Mouse (Mus musculus): ENCODE measurements at regions not wholly inside any gene's neighbourhood (a gene's known extent, or its start where the extent isn't known, plus 50 kb on each side); places are given as distances from the start of the nearest gene placed in this dataset.
"Not testable (repeated sequence)": the region's sequence is repeated elsewhere in the genome, so short reads cannot be mapped to it uniquely, and the experiment has no call there.

DNA sequence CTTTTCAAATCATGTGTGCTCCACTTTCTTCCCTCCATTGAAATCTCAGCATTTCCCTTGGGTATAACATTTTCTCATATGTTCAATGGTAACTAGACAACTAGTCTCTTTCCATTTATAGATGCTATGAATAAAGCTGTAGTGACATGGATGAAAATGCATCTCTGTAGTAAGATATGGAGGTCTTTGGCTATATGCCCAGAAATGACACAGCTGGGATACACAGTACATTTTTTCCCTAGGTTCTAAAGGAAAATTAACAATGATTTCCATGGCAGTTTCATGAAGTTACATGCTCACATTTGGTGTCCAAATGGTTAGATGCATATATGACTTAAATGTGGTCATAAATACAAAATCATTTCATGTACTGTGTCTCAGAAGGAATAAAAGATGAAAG, 99.0 kb downstream of the Prl2c2 start:
- no peaks in the 10 kb centered on the region for H3K36me3 ChIP-seq (ENCODE audit: insufficient read depth, low read length)

GRCm38 (mm10) chr13:12889631-12890030, 89.8 kb upstream of the Prl2c3 start:
- peak; percentile 15; the same call in 1 of the 2 replicates for TF ChIP-seq POU5F1 (IDR thresholded peaks at IDR 0.05; ENCODE audit: borderline replicate concordance, low read length)
- Histone ChIP-seq H3K4me3 (replicated peaks; ENCODE audit: low read length) (0 out of 2 replicates have a peak overlapping the region, but pooled peaks have one; percentile 1), H3K9me3 (ENCODE audit: low read length) (peaks cover 56% of the 10 kb centered on the region)
- H3K4me1 ChIP-seq (replicated peaks; ENCODE audit: low read depth, low read length); H3K27me3 ChIP-seq (ENCODE audit: insufficient read depth, low read length); H3K36me3 ChIP-seq (ENCODE audit: insufficient read depth, low read length): not testable (repeated sequence)

More for the DNA sequence above, 99.0 kb downstream of the Prl2c2 start:
- Histone ChIP-seq H3K4me3 (replicated peaks; ENCODE audit: low read length) (no peak overlapping the region), H3K27me3 (ENCODE audit: insufficient read depth, low read length) (no peaks in the 10 kb centered on the region), H3K9me3 (ENCODE audit: low read length) (peaks cover 6% of the 10 kb centered on the region; the same call in 1 of the 2 replicates), H3K4me1 (replicated peaks; ENCODE audit: low read depth, low read length) (no peaks in the 10 kb centered on the region)
- TF ChIP-seq NANOG (IDR thresholded peaks at IDR 0.05; ENCODE audit: borderline replicate concordance, low read length) (no peak), POU5F1 (IDR thresholded peaks at IDR 0.05; ENCODE audit: borderline replicate concordance, low read length) (no peak), CTCF (conservative IDR thresholded peaks at IDR 0.05; ENCODE audit: low read length) (no peak)

DNA sequence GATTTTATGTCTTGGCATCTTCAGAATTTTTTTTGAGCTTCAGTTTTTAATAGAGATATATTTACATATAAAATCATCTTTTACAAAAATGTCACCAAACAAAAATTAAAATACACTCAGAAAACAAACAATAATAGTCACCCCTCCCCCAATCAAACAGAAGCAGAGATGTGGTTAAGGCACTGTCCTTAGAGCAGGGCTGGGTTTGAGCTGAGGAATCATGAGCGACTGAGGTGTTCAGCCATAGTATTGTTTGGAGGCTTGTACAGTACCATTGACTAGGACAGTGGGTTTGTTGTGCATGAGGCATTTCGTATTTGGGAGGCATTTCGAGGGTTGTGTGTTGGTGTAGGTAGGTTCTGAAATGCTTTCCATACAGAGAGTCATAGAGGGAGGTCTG, 79.6 kb upstream of the Prl2c3 start:
- not testable (repeated sequence) for H3K36me3 ChIP-seq (ENCODE audit: insufficient read depth, low read length); H3K4me1 ChIP-seq (replicated peaks; ENCODE audit: low read depth, low read length); H3K4me3 ChIP-seq (replicated peaks; ENCODE audit: low read length); H3K27me3 ChIP-seq (ENCODE audit: insufficient read depth, low read length)
- peaks cover 23% of the 10 kb centered on the region for H3K9me3 ChIP-seq (ENCODE audit: low read length)

DNA sequence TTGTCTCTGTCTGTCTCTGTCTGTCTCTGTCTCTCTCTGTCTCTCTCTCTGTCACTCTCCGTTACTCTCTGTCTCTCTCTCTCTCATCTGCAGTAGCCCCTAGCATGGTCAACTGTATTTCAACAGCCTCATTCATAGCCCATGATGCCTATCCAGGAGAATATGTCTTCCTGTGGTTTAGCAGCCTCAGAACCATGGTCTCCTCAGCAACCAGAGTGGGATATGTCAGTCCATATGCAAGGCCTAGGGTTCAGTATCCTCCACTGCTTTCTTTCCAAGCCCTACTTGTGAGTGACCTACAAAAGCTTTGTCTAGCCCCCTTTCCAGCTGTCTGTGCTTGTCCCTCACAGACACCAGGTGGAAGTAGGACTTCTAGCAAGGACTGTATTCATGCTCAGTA, 65.1 kb upstream of the Prl2c3 start:
- H3K27me3 ChIP-seq (ENCODE audit: insufficient read depth, low read length); H3K4me3 ChIP-seq (replicated peaks; ENCODE audit: low read length); H3K36me3 ChIP-seq (ENCODE audit: insufficient read depth, low read length); H3K4me1 ChIP-seq (replicated peaks; ENCODE audit: low read depth, low read length): not testable (repeated sequence)
- peaks cover 70% of the 10 kb centered on the region for H3K9me3 ChIP-seq (ENCODE audit: low read length)

DNA sequence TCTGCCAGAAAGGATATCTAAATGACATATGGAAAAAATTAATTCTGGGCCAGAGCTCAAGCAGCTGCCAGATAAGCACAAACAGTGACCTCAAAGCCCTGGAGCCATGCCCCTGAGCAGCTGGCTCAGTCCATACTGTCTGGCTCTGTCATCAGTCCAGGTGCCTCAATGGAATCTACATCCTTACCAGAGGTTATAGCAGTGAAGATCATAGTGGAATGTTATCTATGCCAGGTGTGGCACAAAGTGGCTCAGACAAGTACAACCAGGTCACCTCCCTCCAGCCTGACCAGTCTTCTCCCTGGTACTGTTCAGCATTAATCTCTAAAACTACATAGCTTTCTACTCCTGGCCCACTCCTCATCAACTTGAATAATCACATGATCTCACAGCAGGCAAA, 64.4 kb upstream of the Prl2c3 start:
- TF ChIP-seq NANOG (IDR thresholded peaks at IDR 0.05; ENCODE audit: borderline replicate concordance, low read length) = no peak
- TF ChIP-seq POU5F1 (IDR thresholded peaks at IDR 0.05; ENCODE audit: borderline replicate concordance, low read length) = no peak
- no peak for TF ChIP-seq CTCF (conservative IDR thresholded peaks at IDR 0.05; ENCODE audit: low read length)
- Histone ChIP-seq H3K27me3 (ENCODE audit: insufficient read depth, low read length) (no peaks in the 10 kb centered on the region), H3K9me3 (ENCODE audit: low read length) (peaks cover 77% of the 10 kb centered on the region), H3K4me3 (replicated peaks; ENCODE audit: low read length) (peak overlapping the region; percentile 21), H3K4me1 (replicated peaks; ENCODE audit: low read depth, low read length) (no peaks in the 10 kb centered on the region), H3K36me3 (ENCODE audit: insufficient read depth, low read length) (no peaks in the 10 kb centered on the region)

GRCm38 (mm10) chr13:12863542-12863941, 63.7 kb upstream of the Prl2c3 start:
- not testable (repeated sequence) for H3K27me3 ChIP-seq (ENCODE audit: insufficient read depth, low read length); H3K4me1 ChIP-seq (replicated peaks; ENCODE audit: low read depth, low read length); H3K36me3 ChIP-seq (ENCODE audit: insufficient read depth, low read length)
- peaks cover 84% of the 10 kb centered on the region for H3K9me3 ChIP-seq (ENCODE audit: low read length)
- H3K4me3 ChIP-seq (replicated peaks; ENCODE audit: low read length) = peak overlapping the region; percentile 21

GRCm38 (mm10) chr13:12860954-12861353, 61.1 kb upstream of the Prl2c3 start:
- H3K4me1 ChIP-seq (replicated peaks; ENCODE audit: low read depth, low read length) = not testable (repeated sequence)

GRCm38 (mm10) chr13:12859930-12860329, 60.1 kb upstream of the Prl2c3 start:
- not testable (repeated sequence) for H3K27me3 ChIP-seq (ENCODE audit: insufficient read depth, low read length); H3K4me3 ChIP-seq (replicated peaks; ENCODE audit: low read length); H3K36me3 ChIP-seq (ENCODE audit: insufficient read depth, low read length); H3K4me1 ChIP-seq (replicated peaks; ENCODE audit: low read depth, low read length)
- peaks cover 90% of the 10 kb centered on the region for H3K9me3 ChIP-seq (ENCODE audit: low read length)

More at GRCm38 (mm10) chr13:12860954-12861353, 61.1 kb upstream of the Prl2c3 start:
- Histone ChIP-seq H3K4me3 (replicated peaks; ENCODE audit: low read length) (0 out of 2 replicates have a peak overlapping the region, but pooled peaks have one; percentile 10), H3K9me3 (ENCODE audit: low read length) (peaks cover 91% of the 10 kb centered on the region)
- TF ChIP-seq POU5F1 (IDR thresholded peaks at IDR 0.05; ENCODE audit: borderline replicate concordance, low read length) = peak; percentile 5; the same call in 1 of the 2 replicates
- H3K36me3 ChIP-seq (ENCODE audit: insufficient read depth, low read length); H3K27me3 ChIP-seq (ENCODE audit: insufficient read depth, low read length): not testable (repeated sequence)

Data from E14TG2a.4 (cell line).